Mouse (Mus musculus): ENCODE measurements around the gene Slc2a9.

- TF ChIP-seq NRF1 (IDR thresholded peaks at IDR 0.05; ENCODE audit: low read depth, low read length) (no peak), JUND (conservative IDR thresholded peaks at IDR 0.05; ENCODE audit: low read depth, low read length) (no peak), HCFC1 (IDR thresholded peaks at IDR 0.05; ENCODE audit: low read depth, low read length) (no peak), TCF12 (IDR thresholded peaks at IDR 0.05; ENCODE audit: low read depth, low read length) (no peak), USF1 (IDR thresholded peaks at IDR 0.05; ENCODE audit: low read depth, low read length) (no peak), KAT2A (IDR thresholded peaks at IDR 0.05; ENCODE audit: insufficient replicate concordance, low read length) (no peak), GABPA (IDR thresholded peaks at IDR 0.05; ENCODE audit: insufficient replicate concordance, low read depth, low read length) (no peak), CTCF (conservative IDR thresholded peaks at IDR 0.05 in 1 of 2, IDR thresholded peaks at IDR 0.05 in 1 of 2; ENCODE audit: low read depth in 2 of 2, low read length in 2 of 2) (no peak), CHD1 (IDR thresholded peaks at IDR 0.05; ENCODE audit: low read depth, low read length) (no peak), POLR2A (IDR thresholded peaks at IDR 0.05; ENCODE audit: low read depth, low read length) (no peak), RCOR1 (conservative IDR thresholded peaks at IDR 0.05; ENCODE audit: low read depth, low read length) (no peak)
These were observed 19.3 kb downstream of the Slc2a9 start for GRCm38 (mm10) chr5:38483518-38484110.

Measured in CH12.LX (cell line).